Mouse (Mus musculus): Measurements from ENCODE around the gene Olfr247. TPM values are rescaled to one million over a fixed set of nuclear protein-coding genes. Genes with fewer than 3 reads are reported as not detected.
"Not testable (repeated sequence)": the region's sequence is repeated elsewhere in the genome, so short reads cannot be mapped to it uniquely, and the experiment has no call there.

The Olfr247 gene
- not detected for total RNA-seq (2021)
- long read RNA-seq = 0 reads

GRCm38 (mm10) chr10:129976040-129976439 is at the start of gene Olfr247:
Gene Olfr247 (minus strand): TSS chr10:129976140.
- DNase-seq (ENCODE audit: low spot score in 2 of 2) = not testable (repeated sequence)

- no peak for DNase-seq (ENCODE audit: low spot score in 2 of 2)
These were observed 36.4 kb upstream of the Olfr247 start, which contains the start of gene Olfr820 for GRCm38 (mm10) chr10:130012321-130012720. Gene Olfr820 (plus strand): TSS chr10:130012621.

- not testable (repeated sequence) for DNase-seq (ENCODE audit: low spot score in 2 of 2)
These were observed 29.4 kb upstream of the Olfr247 start for GRCm38 (mm10) chr10:130005366-130005765.

- not testable (repeated sequence) for DNase-seq (ENCODE audit: low spot score in 2 of 2)
These were observed 28.2 kb upstream of the Olfr247 start for GRCm38 (mm10) chr10:130004104-130004503.

- not testable (repeated sequence) for DNase-seq (ENCODE audit: low spot score in 2 of 2)
These were observed 9.0 kb upstream of the Olfr247 start, which contains the start of gene Gm10310 for GRCm38 (mm10) chr10:129984962-129985361. Gene Gm10310 (minus strand): TSS chr10:129985062.

- not testable (repeated sequence) for DNase-seq (ENCODE audit: low spot score in 2 of 2)
These were observed 5.9 kb upstream of the Olfr247 start for GRCm38 (mm10) chr10:129981867-129982266.

- DNase-seq (ENCODE audit: low spot score in 2 of 2) = not testable (repeated sequence)
These were observed 2.9 kb downstream of the Olfr247 start for GRCm38 (mm10) chr10:129972994-129973393.

GRCm38 (mm10) chr10:129967166-129967565 is 8.8 kb downstream of the Olfr247 start, which contains the start of gene Olfr819:
Gene Olfr819 (minus strand): TSS chr10:129967266.
- DNase-seq (ENCODE audit: low spot score in 2 of 2) = not testable (repeated sequence)

- DNase-seq (ENCODE audit: low spot score in 2 of 2) = not testable (repeated sequence)
These were observed 9.7 kb downstream of the Olfr247 start for GRCm38 (mm10) chr10:129966232-129966631.

- DNase-seq (ENCODE audit: low spot score in 2 of 2) = no peak
These were observed 26.9 kb downstream of the Olfr247 start, which contains the start of gene Olfr818 for GRCm38 (mm10) chr10:129949000-129949399. Gene Olfr818 (minus strand): TSS chr10:129949100.

Other genes starting within 250 kb of the Olfr247 start
- gene Olfr805, start 246.8 kb downstream of the Olfr247 start, total RNA-seq (2021) = not detected
- gene Olfr806, start 234.2 kb downstream of the Olfr247 start, total RNA-seq (2021) = not detected
- gene Olfr807, start 218.3 kb downstream of the Olfr247 start, total RNA-seq (2021) = not detected
- gene Olfr808, start 210.7 kb downstream of the Olfr247 start, total RNA-seq (2021) = not detected
- gene Olfr809, start 201.5 kb downstream of the Olfr247 start, total RNA-seq (2021) = not detected
- gene Olfr810, start 181.2 kb downstream of the Olfr247 start, total RNA-seq (2021) = not detected
- not detected for gene Olfr811, start 171.7 kb downstream of the Olfr247 start, total RNA-seq (2021)
- gene Olfr812, start 130.0 kb downstream of the Olfr247 start, total RNA-seq (2021) = not detected
- gene Olfr813, start 120.8 kb downstream of the Olfr247 start, total RNA-seq (2021) = not detected
- not detected for gene Olfr814, start 96.3 kb downstream of the Olfr247 start, total RNA-seq (2021)
- gene Olfr815, start 70.3 kb downstream of the Olfr247 start, total RNA-seq (2021) = not detected
- gene Olfr816, start 60.5 kb downstream of the Olfr247 start, total RNA-seq (2021) = not detected
- not detected for gene Olfr818, start 27.0 kb downstream of the Olfr247 start, total RNA-seq (2021)
- gene Olfr819, start 8.9 kb downstream of the Olfr247 start, total RNA-seq (2021) = not detected
- gene Gm10310, start 8.9 kb upstream of the Olfr247 start, total RNA-seq (2021) = not detected
- not detected for gene Olfr820, start 36.5 kb upstream of the Olfr247 start, total RNA-seq (2021)
- not detected for gene Olfr821, start 54.2 kb upstream of the Olfr247 start, total RNA-seq (2021)
- not detected for gene Olfr822, start 95.1 kb upstream of the Olfr247 start, total RNA-seq (2021)
- gene Olfr823, start 139.2 kb upstream of the Olfr247 start, total RNA-seq (2021) = not detected
- not detected for gene Olfr824, start 153.9 kb upstream of the Olfr247 start, total RNA-seq (2021)
- not detected for gene Olfr825, start 190.6 kb upstream of the Olfr247 start, total RNA-seq (2021)
- not detected for gene Olfr826, start 208.0 kb upstream of the Olfr247 start, total RNA-seq (2021)
- not detected for gene Olfr827, start 238.3 kb upstream of the Olfr247 start, total RNA-seq (2021)